Mouse (Mus musculus) lung, embryonic 14.5 days (tissue): ENCODE results near the gene Kirrel3. TPM values are rescaled to one million over a fixed set of nuclear protein-coding genes. Genes with fewer than 3 reads are reported as not detected.

ENCODE experiments used
- ATAC-seq: fragments of 200-750 bp; cut with Nextera tagmentation; 2 replicates; pipeline ENCODE4 v1.8.0; 2017; ENCODE audit warnings: mild to moderate bottlenecking, moderate TSS enrichment, moderate library complexity; ENCODE audit not compliant: insufficient read depth
- DNase-seq: peaks from one replicate; pipeline ENCODE4 v3.0.0-alpha.2; 2015
- H3K27ac ChIP-seq: fragments of 300-500 bp; sonication (generic); 2 replicates; pipeline ENCODE4 v1.5.1; 2014; ENCODE audit warnings: low read depth, mild to moderate bottlenecking, moderate library complexity
- H3K27me3 ChIP-seq: fragments of 300-500 bp; sonication (generic); 2 replicates; pipeline ENCODE4 v1.6.1; 2014; ENCODE audit warnings: low read length, control low read depth; ENCODE audit not compliant: insufficient read depth
- H3K36me3 ChIP-seq: fragments of 300-500 bp; sonication (generic); 2 replicates; pipeline ENCODE4 v1.6.1; 2014; ENCODE audit warnings: control low read depth; ENCODE audit not compliant: insufficient read depth
- H3K4me1 ChIP-seq: fragments of 300-500 bp; sonication (generic); 2 replicates; pipeline ENCODE4 v1.6.1; 2014; ENCODE audit warnings: antibody characterized with exemption, control low read depth; ENCODE audit not compliant: insufficient read depth
- H3K4me2 ChIP-seq: fragments of 300-500 bp; sonication (generic); 2 replicates; pipeline ENCODE4 v1.6.1; 2014; ENCODE audit warnings: mild to moderate bottlenecking
- H3K4me3 ChIP-seq: fragments of 300-500 bp; sonication (generic); 2 replicates; pipeline ENCODE4 v1.5.1; 2014; ENCODE audit warnings: low read depth, low read length
- H3K9ac ChIP-seq: fragments of 300-500 bp; sonication (generic); 2 replicates; pipeline ENCODE4 v1.6.1; 2014
- H3K9me3 ChIP-seq: fragments of 300-500 bp; sonication (generic); 2 replicates; pipeline ENCODE4 v1.6.1; 2016; ENCODE audit warnings: low read depth, low read length, control low read depth
- CTCF ChIP-seq: IDR thresholded peaks from 2 replicates; pipeline ENCODE4 v1.5.1; 2016; ENCODE audit warnings: antibody characterized with exemption, low read depth
- WGBS: fragments of 180-500 bp; shearing (Covaris S2); extraction: QIAGEN DNeasy Blood & Tissue Kit; methylation state at CpG from one replicate; pipeline ENCODE4 v1.1.7; 2014; 5-methylcytosine and 5-hydroxymethylcytosine counted together
- polyA plus RNA-seq: library from polyadenylated mRNA; unstranded; fragments of >200 nt; fragmentation: Nextera tagmentation; extraction: Ambion mirVana; gene quantifications from 2 replicates; pipeline ENCODE4 v1.2.1, GENCODE M21; 2014

The Kirrel3 gene
- polyA plus RNA-seq, 1 experiment from 2014 or later = 1.4 TPM

GRCm38 (mm10) chr9:34976596-34977462, 491.1 kb downstream of the Kirrel3 start:
- ATAC-seq (no peak), DNase-seq (no peak)
- 67% methylated on average over 8 of the region's 8 CpGs for WGBS
- Histone ChIP-seq H3K27ac (no peak overlapping the region), H3K4me1 (no peaks in the 10 kb centered on the region), H3K9me3 (no peaks in the 10 kb centered on the region), H3K36me3 (no peaks in the 10 kb centered on the region), H3K4me2 (no peak overlapping the region), H3K27me3 (peaks cover 3% of the 10 kb centered on the region; the same call in 1 of the 2 replicates), H3K4me3 (no peak overlapping the region), H3K9ac (no peak overlapping the region)
- no peak for TF ChIP-seq CTCF

GRCm38 (mm10) chr9:34977700-34978099, 492.0 kb downstream of the Kirrel3 start:
- WGBS = 38% methylated on average over 8 of the region's 8 CpGs
- H3K9me3 ChIP-seq = no peaks in the 10 kb centered on the region
- H3K36me3 ChIP-seq = no peaks in the 10 kb centered on the region
- DNase-seq = no peak
- no peak overlapping the region for H3K27ac ChIP-seq
- ATAC-seq = no peak
- H3K9ac ChIP-seq = no peak overlapping the region
- no peak overlapping the region for H3K4me2 ChIP-seq
- H3K27me3 ChIP-seq = peaks cover 3% of the 10 kb centered on the region; the same call in 1 of the 2 replicates
- H3K4me1 ChIP-seq = no peaks in the 10 kb centered on the region
- no peak overlapping the region for H3K4me3 ChIP-seq
- TF ChIP-seq CTCF = no peak

- no peak for DNase-seq
- Histone ChIP-seq H3K4me3 (no peak overlapping the region), H3K4me2 (no peak overlapping the region), H3K27me3 (peaks cover 3% of the 10 kb centered on the region; the same call in 1 of the 2 replicates), H3K36me3 (no peaks in the 10 kb centered on the region), H3K9ac (no peak overlapping the region), H3K27ac (no peak overlapping the region), H3K4me1 (no peaks in the 10 kb centered on the region), H3K9me3 (no peaks in the 10 kb centered on the region)
- no peak for ATAC-seq
- no peak for TF ChIP-seq CTCF
- 52% methylated on average over 3 of the region's 3 CpGs for WGBS
These were observed 492.5 kb downstream of the Kirrel3 start for GRCm38 (mm10) chr9:34978229-34978628.

GRCm38 (mm10) chr9:34980516-34981265, 495.0 kb downstream of the Kirrel3 start:
- 82% methylated on average over 5 of the region's 5 CpGs for whole genome bisulfite sequencing
- Histone ChIP-seq H3K9me3 (no peaks in the 10 kb centered on the region), H3K4me2 (no peak overlapping the region), H3K27ac (no peak overlapping the region), H3K27me3 (peaks cover 7% of the 10 kb centered on the region; the same call in 1 of the 2 replicates), H3K9ac (no peak overlapping the region), H3K4me3 (no peak overlapping the region), H3K36me3 (no peaks in the 10 kb centered on the region), H3K4me1 (no peaks in the 10 kb centered on the region)
- no peak for DNase-seq
- no peak for TF ChIP-seq CTCF
- no peak for ATAC-seq

GRCm38 (mm10) chr9:34983513-34984462, 498.1 kb downstream of the Kirrel3 start:
- 30% methylated on average over 12 of the region's 12 CpGs for WGBS
- DNase-seq (peak; percentile 83), ATAC-seq (peak; percentile 24; the same call in 1 of the 2 replicates)
- Histone ChIP-seq H3K9me3 (no peaks in the 10 kb centered on the region), H3K4me3 (no peak overlapping the region), H3K9ac (no peak overlapping the region), H3K36me3 (no peaks in the 10 kb centered on the region), H3K27me3 (0 out of 2 replicates have a peak, but pooled peaks cover 4% of the 10 kb centered on the region), H3K4me1 (no peaks in the 10 kb centered on the region), H3K4me2 (0 out of 2 replicates have a peak overlapping the region, but pooled peaks have one; percentile 33), H3K27ac (no peak overlapping the region)
- peak; percentile 88 for TF ChIP-seq CTCF

GRCm38 (mm10) chr9:34986156-34986555, 500.5 kb downstream of the Kirrel3 start:
- Histone ChIP-seq H3K9ac (no peak overlapping the region), H3K4me2 (no peak overlapping the region), H3K4me1 (no peaks in the 10 kb centered on the region), H3K9me3 (no peaks in the 10 kb centered on the region), H3K27me3 (0 out of 2 replicates have a peak, but pooled peaks cover 4% of the 10 kb centered on the region), H3K27ac (no peak overlapping the region), H3K36me3 (no peaks in the 10 kb centered on the region), H3K4me3 (no peak overlapping the region)
- no peak for TF ChIP-seq CTCF
- ATAC-seq = no peak
- no peak for DNase-seq
